Mouse (Mus musculus) adrenal gland, adult (tissue): ENCODE measurements around the gene Nmnat3.
A peak's percentile ranks its signal among the peaks of the same experiment; 100 is the strongest.

Experiments
- DNase-seq, 2 experiments: peaks; one replicate each; pipeline ENCODE4 v3.0.0; 2022 to 2023; ENCODE audit warnings: low spot score in 1 of 2; ENCODE audit not compliant: inconsistent age in 2 of 2

The Nmnat3 gene

GRCm38 (mm10) chr9:98352332-98352731 lies 65.1 kb downstream of the Nmnat3 start:
- DNase-seq: no peak

- no peak for DNase-seq
Measured at GRCm38 (mm10) chr9:98354919-98355318, 67.7 kb downstream of the Nmnat3 start.

- peak in 1 of 2 experiments; percentile 36 for DNase-seq
Measured at GRCm38 (mm10) chr9:98361047-98361446, 73.8 kb downstream of the Nmnat3 start.

GRCm38 (mm10) chr9:98366075-98366474 lies 78.8 kb downstream of the Nmnat3 start:
- DNase-seq: no peak

- DNase-seq: no peak
Measured at GRCm38 (mm10) chr9:98367333-98367962, 80.2 kb downstream of the Nmnat3 start.

- DNase-seq: no peak
Measured at GRCm38 (mm10) chr9:98369707-98370106, 82.5 kb downstream of the Nmnat3 start.

- no peak for DNase-seq
Measured at GRCm38 (mm10) chr9:98373358-98373757, 86.1 kb downstream of the Nmnat3 start.

GRCm38 (mm10) chr9:98374897-98375296 lies 87.7 kb downstream of the Nmnat3 start:
- DNase-seq: no peak

- no peak for DNase-seq
Measured at GRCm38 (mm10) chr9:98375329-98376170, 88.3 kb downstream of the Nmnat3 start.

GRCm38 (mm10) chr9:98379736-98380135 lies 92.5 kb downstream of the Nmnat3 start:
- no peak for DNase-seq

GRCm38 (mm10) chr9:98380593-98380992 lies 93.4 kb downstream of the Nmnat3 start:
- no peak for DNase-seq

- no peak for DNase-seq
Measured at GRCm38 (mm10) chr9:98387741-98388632, 100.8 kb downstream of the Nmnat3 start.

- DNase-seq: no peak
Measured at GRCm38 (mm10) chr9:98388633-98388965, 101.4 kb downstream of the Nmnat3 start.

- no peak for DNase-seq
Measured at GRCm38 (mm10) chr9:98393496-98393895, 106.3 kb downstream of the Nmnat3 start.

- DNase-seq: no peak
Measured at GRCm38 (mm10) chr9:98397211-98397610, 110.0 kb downstream of the Nmnat3 start.

- no peak for DNase-seq
Measured at GRCm38 (mm10) chr9:98397866-98398265, 110.6 kb downstream of the Nmnat3 start.

GRCm38 (mm10) chr9:98400185-98400894 lies 113.1 kb downstream of the Nmnat3 start:
- no peak for DNase-seq

- DNase-seq: no peak
Measured at GRCm38 (mm10) chr9:98401611-98402010, 114.4 kb downstream of the Nmnat3 start.

- no peak for DNase-seq
Measured at GRCm38 (mm10) chr9:98407771-98408170, 120.5 kb downstream of the Nmnat3 start.

GRCm38 (mm10) chr9:98409137-98409536 lies 121.9 kb downstream of the Nmnat3 start:
- DNase-seq: peak; percentile 67 to 90

GRCm38 (mm10) chr9:98415427-98415826 lies 128.2 kb downstream of the Nmnat3 start:
- DNase-seq: no peak
